Mouse (Mus musculus) activated CD4-positive, CD25-positive, alpha-beta regulatory T cell, adult 4 months (primary cell): Measurements from ENCODE around the gene Fcho1. TPM values are rescaled to one million over a fixed set of nuclear protein-coding genes. Genes with fewer than 3 reads are reported as not detected.

Source experiments
- ATAC-seq: one replicate; pipeline ENCODE4 v1.8.0; 2017
- polyA plus RNA-seq, 2 experiments: library from polyadenylated mRNA; unstranded; fragments of 100-300 nt; shearing (Covaris generic); gene quantifications; one replicate each; pipeline ENCODE4 v1.2.1; 2017

The Fcho1 gene
- polyA plus RNA-seq, 2 experiments from 2014 or later = 55.0 to 72.9 TPM

- ATAC-seq = no peak
Observed at GRCm38 (mm10) chr8:71658515-71659049, 66.9 kb downstream of the Fcho1 start.

Other genes with a start within 250 kb of the Fcho1 start
- under 1 TPM in 1 of 2 experiments, not detected in 1; 0.24 TPM for gene Ano8, start 239.8 kb downstream of the Fcho1 start, polyA plus RNA-seq
- 1 to 10 TPM; 3.9 to 5.1 TPM for gene Gtpbp3, start 237.6 kb downstream of the Fcho1 start, polyA plus RNA-seq
- gene Plvap, start 214.0 kb downstream of the Fcho1 start, polyA plus RNA-seq = not detected
- not detected for gene Ccdc194, start 200.0 kb downstream of the Fcho1 start, polyA plus RNA-seq
- gene Bst2, start 188.3 kb downstream of the Fcho1 start, polyA plus RNA-seq = 100 to 1,000 TPM in 1 of 2 experiments, 10 to 100 TPM in 1; 40.2 to 113 TPM
- 10 to 100 TPM; 59.3 to 71.7 TPM for gene Mvb12a, start 182.8 kb downstream of the Fcho1 start, polyA plus RNA-seq
- gene Tmem221, start 166.8 kb downstream of the Fcho1 start, polyA plus RNA-seq = 1 to 10 TPM in 1 of 2 experiments, under 1 TPM in 1; 0.99 to 1.7 TPM
- gene Nxnl1, start 159.1 kb downstream of the Fcho1 start, polyA plus RNA-seq = under 1 TPM in 1 of 2 experiments, not detected in 1; 0.15 TPM
- 1 to 10 TPM; 4.4 to 8.9 TPM for gene Slc27a1, start 156.8 kb downstream of the Fcho1 start, polyA plus RNA-seq
- gene Pgls, start 133.5 kb downstream of the Fcho1 start, polyA plus RNA-seq = 10 to 100 TPM; 77.4 to 87.4 TPM
- gene Fam129c, start 128.1 kb downstream of the Fcho1 start, polyA plus RNA-seq = 1 to 10 TPM; 1.9 to 3.9 TPM
- gene Colgalt1, start 114.7 kb downstream of the Fcho1 start, polyA plus RNA-seq = 10 to 100 TPM; 10.5 to 11.4 TPM
- under 1 TPM; 0.37 to 0.93 TPM for gene Unc13a, start 54.0 kb downstream of the Fcho1 start, polyA plus RNA-seq
- gene Jak3, start 49.4 kb downstream of the Fcho1 start, polyA plus RNA-seq = 10 to 100 TPM; 18.6 to 41.7 TPM
- 10 to 100 TPM; 16.4 to 23.9 TPM for gene Insl3, start 36.5 kb downstream of the Fcho1 start, polyA plus RNA-seq
- gene B3gnt3, start 23.9 kb downstream of the Fcho1 start, polyA plus RNA-seq = 1 to 10 TPM; 3.3 to 3.8 TPM
- gene Zfp709, start 156.3 kb upstream of the Fcho1 start, polyA plus RNA-seq = 1 to 10 TPM; 5.0 to 8.2 TPM
- gene Zfp882, start 182.9 kb upstream of the Fcho1 start, polyA plus RNA-seq = 1 to 10 TPM; 3.0 to 5.5 TPM
- 10 to 100 TPM; 22.7 to 28.7 TPM for gene Zfp617, start 182.9 kb upstream of the Fcho1 start, polyA plus RNA-seq
- 10 to 100 TPM; 21.1 to 24.2 TPM for gene Zfp961, start 225.3 kb upstream of the Fcho1 start, polyA plus RNA-seq